Mouse (Mus musculus): Measurements from ENCODE around the gene Pdzd8.

The Pdzd8 gene

GRCm38 (mm10) chr19:59345658-59346283, at the start of gene Pdzd8:
Pdzd8 (minus strand) TSS chr19:59345780.
- DNase-seq = peak; percentile 94

- DNase-seq = no peak
These were observed 48.3 kb upstream of the Pdzd8 start for GRCm38 (mm10) chr19:59393777-59394441.

- DNase-seq = peak; percentile 87
These were observed 43.4 kb upstream of the Pdzd8 start for GRCm38 (mm10) chr19:59388847-59389606.

GRCm38 (mm10) chr19:59388399-59388798, 42.8 kb upstream of the Pdzd8 start:
- DNase-seq = peak; percentile 41

GRCm38 (mm10) chr19:59387178-59387577, 41.6 kb upstream of the Pdzd8 start:
- peak; percentile 55 for DNase-seq

DNA sequence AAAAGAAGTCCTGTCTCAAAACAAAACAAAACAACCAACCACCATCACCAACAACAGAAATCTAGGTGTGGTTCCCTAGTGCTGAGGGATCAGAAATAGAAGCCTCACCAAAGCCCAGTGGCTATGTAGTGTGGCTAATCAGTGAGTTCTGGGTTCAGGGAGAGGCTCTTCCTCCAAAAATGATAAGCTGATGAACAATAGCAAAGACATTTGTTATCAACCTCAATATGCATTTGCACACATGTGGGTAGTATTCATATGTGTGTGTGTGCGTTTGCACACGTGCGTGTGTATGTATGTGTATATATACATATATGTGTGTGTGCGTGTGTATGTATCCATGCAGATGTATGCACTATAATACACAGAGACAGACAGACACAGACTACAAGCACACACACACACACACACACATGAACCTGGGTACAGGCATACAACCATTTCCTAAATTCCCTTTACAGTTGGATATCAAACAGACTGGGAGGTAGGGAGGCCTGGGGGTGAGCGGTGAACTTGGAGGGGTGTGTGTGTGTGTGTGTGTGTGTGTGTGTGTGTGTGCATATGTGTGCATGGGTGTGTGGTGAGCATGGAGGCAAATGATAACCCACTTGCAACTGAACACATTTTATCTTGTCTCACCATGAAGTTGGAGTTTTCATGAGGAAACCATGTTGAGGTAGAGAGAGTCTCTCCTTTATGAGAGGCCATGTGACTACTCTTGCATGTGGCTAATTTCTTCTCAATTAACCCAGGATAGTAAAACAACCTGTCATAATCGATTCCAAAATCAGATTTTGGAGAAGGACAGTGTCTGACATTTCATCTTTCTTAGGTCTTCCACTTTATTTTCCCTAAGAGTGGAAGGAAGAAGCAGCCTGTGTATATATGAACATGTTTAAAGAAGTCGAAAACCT, 39.3 kb upstream of the Pdzd8 start:
- no peak for DNase-seq

DNA sequence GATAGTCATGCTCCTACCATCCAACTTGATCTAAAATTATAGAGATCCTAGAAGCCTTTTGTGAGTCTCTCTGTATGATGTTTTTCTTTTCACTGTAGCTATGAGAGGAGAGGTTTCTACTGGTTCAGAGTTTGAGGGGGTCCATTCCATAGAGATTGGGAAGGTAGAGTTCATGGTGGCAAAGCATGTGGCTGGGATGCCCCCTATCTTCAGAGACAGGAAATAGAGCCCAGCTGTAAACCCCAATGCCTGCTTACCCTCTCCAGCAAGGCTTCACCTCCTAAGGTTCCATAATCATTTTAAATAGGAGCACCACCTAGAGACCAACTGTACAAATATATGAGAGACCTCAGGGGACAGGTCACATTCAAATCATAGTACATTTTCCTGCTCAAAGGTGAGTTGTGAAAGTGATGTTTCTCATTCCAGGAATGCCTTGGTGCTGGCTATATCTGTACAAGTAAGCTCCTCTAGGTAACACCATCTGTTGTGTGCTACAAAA, 36.9 kb upstream of the Pdzd8 start:
- DNase-seq = no peak

GRCm38 (mm10) chr19:59379995-59380394, 34.4 kb upstream of the Pdzd8 start:
- no peak for DNase-seq

DNA sequence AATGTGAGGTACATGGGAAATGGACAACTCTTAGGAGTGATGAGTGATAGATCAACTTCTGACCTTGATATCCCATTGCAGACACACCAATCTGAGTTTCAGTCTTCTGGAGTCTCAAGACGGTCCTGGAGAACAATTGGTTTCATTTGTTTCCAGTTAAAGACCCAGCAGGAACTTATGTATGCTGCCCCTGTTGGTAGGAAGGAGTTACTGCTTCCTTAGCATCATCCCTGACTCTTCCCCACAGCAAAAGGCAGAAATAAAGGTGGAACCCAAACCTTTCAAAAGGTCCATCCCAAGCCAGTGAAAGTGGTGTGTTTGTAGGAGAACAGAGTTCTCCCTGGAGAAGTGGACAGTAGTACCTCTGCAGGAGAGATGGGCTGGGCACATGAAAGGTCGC, 30.9 kb upstream of the Pdzd8 start:
- DNase-seq = no peak

- no peak for DNase-seq
These were observed 29.4 kb upstream of the Pdzd8 start for GRCm38 (mm10) chr19:59374940-59375339.

DNA sequence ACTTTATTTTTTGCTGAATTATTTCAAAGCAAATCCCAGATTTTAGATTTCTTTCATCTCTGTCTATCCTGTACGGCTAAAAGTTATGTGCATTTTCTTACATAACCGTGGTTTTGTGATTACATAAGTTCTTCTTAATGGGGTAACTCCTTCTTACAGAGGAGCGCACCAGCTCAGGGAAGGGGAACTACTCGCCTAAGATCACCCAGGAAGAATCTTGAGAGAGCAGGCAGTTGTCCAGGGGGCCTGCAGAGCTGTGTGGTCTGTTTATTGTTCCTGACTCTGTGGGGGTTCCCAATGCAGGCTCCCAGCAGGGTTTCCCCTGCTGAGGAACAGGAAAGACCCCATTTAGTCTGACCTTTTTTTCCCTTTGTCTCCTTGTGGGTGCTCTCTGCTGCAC, 27.3 kb upstream of the Pdzd8 start:
- no peak for DNase-seq

- no peak for DNase-seq
These were observed 25.4 kb upstream of the Pdzd8 start for GRCm38 (mm10) chr19:59371016-59371415.

DNA sequence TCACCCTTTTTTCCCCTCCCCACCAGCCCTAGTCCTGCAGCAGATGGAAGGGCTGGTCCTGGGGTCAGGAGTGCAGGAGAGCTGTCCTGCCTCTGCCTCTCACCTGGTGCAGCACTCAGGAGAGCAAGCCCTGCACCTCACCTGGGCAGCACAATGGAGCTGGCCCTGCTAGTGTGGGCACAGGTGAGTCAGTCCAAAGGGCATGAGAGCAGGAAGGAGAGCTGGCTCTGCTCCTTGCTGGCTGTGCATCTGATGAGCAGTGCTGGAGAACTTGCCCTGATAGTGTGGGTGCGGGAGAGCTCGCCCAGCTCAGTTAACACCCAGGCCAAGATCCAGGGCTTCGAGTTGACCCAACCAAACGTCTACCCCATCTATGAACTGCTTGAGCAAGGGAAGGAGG, 22.3 kb upstream of the Pdzd8 start:
- no peak for DNase-seq

DNA sequence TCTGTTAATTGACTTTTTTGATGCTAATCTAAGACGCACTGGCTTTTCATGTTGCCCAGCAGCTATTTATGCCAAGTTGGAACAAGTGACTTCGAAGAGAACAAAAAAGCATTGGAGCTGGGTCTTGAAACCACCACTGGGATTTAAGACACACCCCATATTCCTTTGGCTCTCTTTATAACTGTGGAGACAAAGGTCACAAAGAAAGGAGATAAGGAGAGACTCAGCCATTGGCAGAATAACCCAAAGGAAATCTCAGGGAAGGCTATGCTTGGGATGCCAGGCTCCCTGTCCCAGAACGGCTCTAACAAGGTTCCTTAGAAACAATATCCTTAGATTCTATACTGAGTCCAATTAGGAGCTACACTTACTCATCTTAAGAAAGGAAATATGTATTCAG, 21.1 kb upstream of the Pdzd8 start:
- DNase-seq = no peak

GRCm38 (mm10) chr19:59363666-59364065, 18.1 kb upstream of the Pdzd8 start:
- DNase-seq = no peak

DNA sequence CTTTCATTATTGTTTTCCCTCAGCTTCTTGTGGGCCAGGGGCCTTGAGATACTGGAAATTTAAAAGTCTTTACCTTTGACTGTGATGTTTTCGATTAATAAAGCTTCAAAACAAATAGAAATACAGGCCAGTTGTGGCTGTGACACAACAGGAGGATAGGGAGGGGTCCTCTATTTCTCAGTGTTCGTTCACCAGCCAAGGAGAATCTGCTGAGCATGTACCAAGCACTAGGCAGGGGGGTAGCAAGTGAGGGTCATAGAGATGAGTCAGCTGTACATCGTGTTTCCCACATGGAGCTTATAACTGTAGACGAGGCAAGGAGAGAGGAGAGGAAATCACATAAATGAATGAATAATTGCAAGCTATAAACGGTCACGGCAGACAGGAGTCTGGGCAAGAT, 17.1 kb upstream of the Pdzd8 start:
- DNase-seq = no peak

DNA sequence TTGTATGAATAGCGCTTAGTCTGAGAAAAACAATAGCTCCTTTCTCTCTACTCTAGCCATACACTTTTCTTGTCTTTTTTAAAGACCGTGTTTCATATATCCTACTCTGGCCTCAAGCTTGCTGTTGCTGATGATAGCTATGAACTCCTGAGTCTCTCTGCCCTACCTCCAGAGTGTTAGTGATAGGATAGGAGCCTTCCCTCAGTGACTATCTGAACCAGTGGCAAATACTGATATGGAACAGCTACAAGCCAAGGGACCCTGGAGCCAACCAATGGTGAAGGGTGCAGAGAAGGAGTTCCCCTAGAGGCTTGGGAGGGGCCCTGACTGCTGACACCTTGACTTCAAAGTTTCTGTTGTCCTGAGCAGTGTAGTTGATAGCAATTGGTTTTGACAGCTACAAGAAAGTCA, 14.9 kb upstream of the Pdzd8 start:
- peak; percentile 6 for DNase-seq

- no peak for DNase-seq
These were observed 13.6 kb upstream of the Pdzd8 start for GRCm38 (mm10) chr19:59359202-59359601.

DNA sequence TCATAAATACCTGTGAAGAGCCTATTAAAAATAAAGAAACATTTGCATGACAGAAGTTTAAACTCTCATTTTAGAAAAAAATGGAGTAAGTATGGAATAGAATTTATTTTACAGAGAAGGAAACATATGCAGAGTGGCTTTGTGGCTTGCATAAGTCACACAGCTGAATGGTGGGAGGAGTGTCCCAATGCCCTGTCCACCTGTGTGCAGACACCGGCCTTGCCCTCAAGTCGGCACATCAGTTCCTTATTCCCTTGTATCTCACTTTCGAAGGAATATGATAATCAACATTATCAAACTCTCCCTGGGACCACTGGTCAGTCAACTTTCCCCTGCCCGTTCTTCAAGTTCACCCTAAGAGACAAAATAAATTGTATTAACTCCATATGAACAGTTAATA, 12.3 kb upstream of the Pdzd8 start:
- no peak for DNase-seq

DNA sequence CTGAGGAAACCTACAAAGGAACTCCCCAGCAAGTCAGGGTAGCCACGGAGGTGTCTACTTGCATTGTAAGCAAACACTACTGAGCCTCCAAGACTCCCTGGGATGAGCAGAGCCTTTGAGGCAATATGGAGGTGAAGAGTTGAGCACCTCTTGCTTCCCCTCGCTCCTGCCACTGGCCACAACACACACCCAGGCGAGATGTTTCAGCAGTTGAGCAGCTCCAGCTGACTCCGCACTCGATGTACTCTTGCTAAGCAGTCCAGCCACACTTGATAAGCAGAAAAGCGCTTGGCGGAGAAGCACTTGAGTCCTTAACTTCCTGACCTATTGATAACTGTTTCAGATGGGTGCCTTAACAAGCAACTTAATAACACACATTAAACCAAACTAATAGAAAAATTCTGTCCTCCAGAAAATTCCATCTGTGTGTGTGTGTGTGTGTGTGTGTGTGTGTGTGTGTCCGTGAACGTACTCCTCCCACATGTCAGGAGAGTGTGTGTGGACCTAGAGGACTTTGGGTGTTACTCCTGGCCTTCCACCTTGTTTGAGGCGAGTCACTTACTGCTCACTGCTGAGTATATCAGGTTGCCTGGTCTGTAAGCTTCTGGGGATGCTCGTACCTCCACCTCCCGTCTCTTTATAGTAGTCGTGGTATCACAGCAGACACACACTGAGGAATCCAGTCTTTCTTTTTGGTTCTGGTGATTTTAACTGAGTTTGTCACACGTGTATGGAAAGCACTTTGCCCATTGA, 11.4 kb upstream of the Pdzd8 start:
- DNase-seq = no peak

DNA sequence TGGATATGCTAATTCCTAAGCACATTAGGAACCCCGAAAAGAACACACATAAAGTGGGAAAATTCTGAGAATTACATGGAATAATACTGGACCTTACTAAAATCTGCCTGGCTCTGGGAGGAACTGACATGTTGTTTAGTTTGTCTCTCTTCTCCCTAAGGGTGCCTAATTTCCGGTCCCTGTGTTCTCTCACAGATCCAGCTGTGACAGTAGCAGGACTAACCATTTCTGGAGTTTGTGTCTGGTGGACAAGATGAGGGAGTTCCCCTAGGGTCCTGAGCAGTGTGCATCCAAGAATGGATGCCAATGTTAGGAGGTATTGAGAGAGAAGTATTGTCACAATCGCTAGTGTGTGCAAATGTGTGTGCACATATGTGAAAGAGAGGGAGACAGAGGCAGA, 10.8 kb upstream of the Pdzd8 start:
- DNase-seq = no peak

- no peak for DNase-seq
These were observed 9.3 kb upstream of the Pdzd8 start for GRCm38 (mm10) chr19:59354906-59355305.
